Mouse (Mus musculus) B cell, adult 62 days (primary cell): ENCODE data around the gene Mgat4e. TPM values are rescaled to one million over a fixed set of nuclear protein-coding genes. Genes with fewer than 3 reads are reported as not detected.

Experiments
- total RNA-seq: library from RNA; stranded (reverse); gene quantifications from 4 replicates; pipeline ENCODE4 v1.2.4, GENCODE M21; 2023

Gene Mgat4e
- total RNA-seq = not detected in 4 replicates

GRCm38 (mm10) chr1:134549632-134550132, at the start of gene Mgat4e:
Gene Mgat4e, minus strand, starts transcription at chr1:134549682.

GRCm38 (mm10) chr1:134559976-134560375, 10.5 kb upstream of the Mgat4e start, which contains the start of gene Kdm5b:
Gene Kdm5b, plus strand, starts transcription at chr1:134560171.

GRCm38 (mm10) chr1:134494428-134495215, 54.9 kb downstream of the Mgat4e start, which contains the start of gene Rabif:
Gene Rabif, plus strand, starts transcription at chr1:134494648.

Other genes starting within 250 kb of the Mgat4e start
- gene Ppfia4, start 216.8 kb downstream of the Mgat4e start, total RNA-seq = 0.72 to 1.4 TPM (median 1.1 TPM) in 4 replicates
- gene Tmem183a, start 187.7 kb downstream of the Mgat4e start, total RNA-seq = 67.1 to 88.3 TPM (median 69.1 TPM) in 4 replicates
- gene 4933406M09Rik, start 163.7 kb downstream of the Mgat4e start, total RNA-seq = not detected in 4 replicates
- 6.6 to 10.5 TPM (median 9.4 TPM) in 4 replicates for gene Cyb5r1, start 144.1 kb downstream of the Mgat4e start, total RNA-seq
- 73.5 to 79.8 TPM (median 76.4 TPM) in 4 replicates for gene Adipor1, start 134.3 kb downstream of the Mgat4e start, total RNA-seq
- 34.3 to 37.0 TPM (median 34.9 TPM) in 4 replicates for gene Klhl12, start 94.2 kb downstream of the Mgat4e start, total RNA-seq
- 19.7 to 20.5 TPM (median 20.2 TPM) in 4 replicates for gene Rabif, start 55.0 kb downstream of the Mgat4e start, total RNA-seq
- 41.8 to 46.0 TPM (median 43.2 TPM) in 4 replicates for gene Kdm5b, start 10.5 kb upstream of the Mgat4e start, total RNA-seq
- gene Syt2, start 97.0 kb upstream of the Mgat4e start, total RNA-seq = not detected in 4 replicates